Mouse (Mus musculus) spleen, adult 2 months (tissue): ENCODE results near the gene Orc1.

Source experiments
- CTCF ChIP-seq: fragments of 200-500 bp; IDR thresholded peaks from 2 replicates; pipeline ENCODE4 v1.5.1; 2011; ENCODE audit warnings: mild to moderate bottlenecking, inconsistent platforms; ENCODE audit not compliant: insufficient read depth, insufficient read length, insufficient replicate concordance; ENCODE audit errors: extremely low read depth
- POLR2A ChIP-seq: fragments of 200-500 bp; IDR thresholded peaks from 2 replicates; pipeline ENCODE4 v1.6.1; 2011; ENCODE audit warnings: low read depth, low read length, inconsistent platforms

- TF ChIP-seq POLR2A (no peak), CTCF (no peak)
These were observed 47.8 kb downstream of the Orc1 start for GRCm38 (mm10) chr4:108627066-108627465.
